Comparison of ENCODE assay signal across 23 mouse cellular contexts in the genomic region with DNA sequence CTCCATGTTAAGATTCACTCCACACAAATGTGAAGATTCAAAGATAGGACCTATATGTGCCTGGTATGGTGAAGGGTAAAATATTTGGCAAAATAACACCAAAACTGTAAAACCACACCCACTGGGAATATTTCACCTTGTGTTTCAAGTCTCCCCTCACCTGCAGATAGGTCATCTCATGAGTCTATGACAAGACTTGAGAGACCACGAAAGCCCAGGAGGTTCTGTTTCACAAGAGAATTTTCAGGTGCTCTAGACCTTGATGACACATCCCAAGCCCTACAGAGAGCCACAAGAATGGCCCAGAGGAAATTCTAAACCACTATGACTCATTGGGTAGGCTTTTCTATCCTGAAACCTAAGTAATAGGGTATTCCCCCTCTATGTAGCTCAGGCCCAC.
A peak's percentile ranks its signal among the peaks of the same experiment; 100 is the strongest.
DNase-seq lines count a peak whose midpoint lies in the region; ATAC-seq and TF ChIP-seq lines count a peak whose summit lies in the region.
"Had no signal": no experiment of that assay in that cellular context is flagged by ENCODE, and none has a peak within 500 bp of the region (broad histone marks: within the 10 kb centered on the region; RNA-seq: fewer than 3 reads in every experiment).

No protein-coding gene starts in this region.

- no peaks in the 10 kb centered on the region for H3K27me3 ChIP-seq in C2C12 (ENCODE audit: control insufficient read depth, insufficient read depth, insufficient read length)
- no peaks in the 10 kb centered on the region for H3K27me3 ChIP-seq in CH12.LX (replicated peaks)
- H3K27me3 ChIP-seq in forebrain, embryonic 14.5 days (replicated peaks; ENCODE audit: control insufficient read depth, insufficient read depth, low read length) = no peaks in the 10 kb centered on the region
- H3K27me3 ChIP-seq: embryonic facial prominence, embryonic 12.5 days; forebrain, embryonic 12.5 days; hindbrain, embryonic 12.5 days; kidney, embryonic 15.5 days had no signal

- TF ChIP-seq POLR2A in CH12.LX (IDR thresholded peaks at IDR 0.05; ENCODE audit: low read depth, low read length) = no peak; the same call in 1 of the 2 replicates
- TF ChIP-seq POLR2A in embryonic fibroblast, embryonic 13.5 days (IDR thresholded peaks at IDR 0.05; ENCODE audit: low read depth, low read length) = no peak

- peak; percentile 99 for TF ChIP-seq EP300 in CH12.LX (IDR thresholded peaks at IDR 0.05; ENCODE audit: low read length)

- peak overlapping the region; percentile 98 for H3K27ac ChIP-seq in CH12.LX (ENCODE audit: insufficient read depth, low read depth)
- peak overlapping the region; percentile 6; the same call in 1 of the 2 replicates for H3K27ac ChIP-seq in embryonic fibroblast, embryonic 13.5 days (ENCODE audit: insufficient read depth, low read length)
- H3K27ac ChIP-seq in forebrain, embryonic 14.5 days (ENCODE audit: low read depth, low read length) = no peak overlapping the region
- H3K27ac ChIP-seq: embryonic facial prominence, embryonic 12.5 days; forebrain, embryonic 12.5 days; heart, embryonic 10.5 days; hindbrain, embryonic 12.5 days; hindbrain, postnatal 0 days; kidney, embryonic 15.5 days had no signal

- H3K79me3 ChIP-seq in C2C12 (ENCODE audit: low read depth) = peaks cover 1% of the 10 kb centered on the region

- ATAC-seq in forebrain, embryonic 14.5 days = no peak
- ATAC-seq: forebrain, postnatal 0 days; hindbrain, postnatal 0 days; intestine, embryonic 16.5 days had no signal

- H3K4me2 ChIP-seq in CH12.LX (ENCODE audit: insufficient read depth, low read depth, poor library complexity, severe bottlenecking) = peak overlapping the region; percentile 70
- H3K4me2 ChIP-seq in forebrain, embryonic 14.5 days (ENCODE audit: low read length) = no peak overlapping the region
- H3K4me2 ChIP-seq: embryonic facial prominence, embryonic 12.5 days; forebrain, embryonic 12.5 days; hindbrain, embryonic 12.5 days; kidney, embryonic 15.5 days had no signal

- H3K79me2 ChIP-seq in C2C12 (ENCODE audit: control insufficient read depth, insufficient read depth) (peaks cover 7% of the 10 kb centered on the region), CH12.LX (replicated peaks; ENCODE audit: control insufficient read depth, extremely low read depth, insufficient read depth, poor library complexity, severe bottlenecking) (peaks cover 18% of the 10 kb centered on the region)

- peak; percentile 26 for TF ChIP-seq RAD21 in CH12.LX (IDR thresholded peaks at IDR 0.05; ENCODE audit: low read depth, low read length)

- in situ Hi-C loops in CH12.LX (cut with MboI; ENCODE audit: low pct_ligation_motif_present, low pct_unique_long_range_greater_than_20kb, low sequenced_read_pairs) = no loop called here

- no peak for TF ChIP-seq CTCF in C2C12 (IDR thresholded peaks at IDR 0.05; ENCODE audit: control insufficient read depth, insufficient read depth, insufficient read length)
- no peak for TF ChIP-seq CTCF in CH12.LX (conservative IDR thresholded peaks at IDR 0.05 in 1 of 2, IDR thresholded peaks at IDR 0.05 in 1 of 2; ENCODE audit: low read depth in 2 of 2, low read length in 2 of 2)
- TF ChIP-seq CTCF in embryonic fibroblast, embryonic 13.5 days (IDR thresholded peaks at IDR 0.05; ENCODE audit: borderline replicate concordance, insufficient read depth, low read length) = no peak

- H3K9ac ChIP-seq in CH12.LX (ENCODE audit: insufficient read depth, low read depth) = no peak overlapping the region
- H3K9ac ChIP-seq in forebrain, embryonic 14.5 days (ENCODE audit: low read length) = no peak overlapping the region
- H3K9ac ChIP-seq: embryonic facial prominence, embryonic 12.5 days; forebrain, embryonic 12.5 days; forebrain, postnatal 0 days; hindbrain, embryonic 12.5 days; kidney, embryonic 15.5 days had no signal

- dilution Hi-C loops in CH12.LX (cut with MboI; ENCODE audit: extremely low pct_ligation_motif_present, extremely low pct_unique_long_range_greater_than_20kb, low sequenced_read_pairs) = no loop called here

- 88% methylated on average over 1 of the region's 1 CpGs for WGBS in forebrain, embryonic 14.5 days

- peaks cover 46 to 89% of the 10 kb centered on the region in 2 experiments for H3K4me1 ChIP-seq in CH12.LX (ENCODE audit: control insufficient read depth in 1 of 2, insufficient read depth in 2 of 2)
- no peaks in the 10 kb centered on the region; the same call in 1 of the 2 replicates for H3K4me1 ChIP-seq in embryonic fibroblast, embryonic 13.5 days (ENCODE audit: control insufficient read depth, insufficient read depth, low read length)
- peaks cover 6% of the 10 kb centered on the region for H3K4me1 ChIP-seq in forebrain, embryonic 14.5 days (ENCODE audit: control insufficient read depth, insufficient read depth, low read length)
- H3K4me1 ChIP-seq: embryonic facial prominence, embryonic 12.5 days; forebrain, embryonic 12.5 days; heart, embryonic 10.5 days; hindbrain, embryonic 12.5 days; kidney, embryonic 15.5 days had no signal

- no peak overlapping the region for H3ac ChIP-seq in C2C12 (ENCODE audit: control insufficient read depth, insufficient read length, low read depth)

- peaks cover 90% of the 10 kb centered on the region for H3K36me3 ChIP-seq in C2C12 (ENCODE audit: control insufficient read depth, insufficient read depth)
- H3K36me3 ChIP-seq in CH12.LX (replicated peaks in 1 of 2; ENCODE audit: control insufficient read depth in 1 of 2, insufficient read depth in 1 of 2, low read length in 1 of 2) = peaks cover 55 to 94% of the 10 kb centered on the region in 2 experiments
- no peaks in the 10 kb centered on the region for H3K36me3 ChIP-seq in forebrain, embryonic 14.5 days (ENCODE audit: control insufficient read depth, insufficient read depth, low read length)
- H3K36me3 ChIP-seq: forebrain, embryonic 12.5 days; hindbrain, embryonic 12.5 days had no signal

- H3K9me3 ChIP-seq in CH12.LX (replicated peaks; ENCODE audit: low read length) = no peaks in the 10 kb centered on the region
- no peaks in the 10 kb centered on the region for H3K9me3 ChIP-seq in forebrain, embryonic 14.5 days (replicated peaks; ENCODE audit: control insufficient read depth, low read length)
- H3K9me3 ChIP-seq: embryonic facial prominence, embryonic 12.5 days; forebrain, embryonic 12.5 days; heart, embryonic 10.5 days; hindbrain, embryonic 12.5 days; kidney, embryonic 15.5 days had no signal

- peak; percentile 99 for DNase-seq in CH12.LX (ENCODE audit: extremely low read depth)
- DNase-seq in right cerebral cortex, adult 2 months (ENCODE audit: low spot score in 2 of 2) = no peak
- DNase-seq in thymus, postnatal 4 days = no peak
- no peak for DNase-seq in gastrocnemius, adult 18-20 months (ENCODE audit: low spot score)
- no peak for DNase-seq in forebrain, embryonic 14.5 days (ENCODE audit: low spot score)
- DNase-seq: adrenal gland, adult 8-10 months; adrenal gland, postnatal 36 days; cerebellum, adult 2 months; cerebellum, postnatal 14 days; forebrain, postnatal 0 days; heart, adult 18-20 months; heart, postnatal 10 days; heart, postnatal 4 days; kidney, adult 2 months had no signal

- H3K4me3 ChIP-seq in C2C12 (ENCODE audit: insufficient read depth, poor library complexity, severe bottlenecking) = no peak overlapping the region
- no peak overlapping the region for H3K4me3 ChIP-seq in CH12.LX (replicated peaks in 1 of 3; ENCODE audit: low read depth in 2 of 3, low read length in 2 of 3, poor library complexity in 1 of 3)
- no peak overlapping the region for H3K4me3 ChIP-seq in embryonic fibroblast, embryonic 13.5 days (ENCODE audit: insufficient read depth, low read length)
- H3K4me3 ChIP-seq in forebrain, embryonic 14.5 days (ENCODE audit: low read depth, low read length) = no peak overlapping the region
- H3K4me3 ChIP-seq: embryonic facial prominence, embryonic 12.5 days; forebrain, embryonic 12.5 days; heart, embryonic 10.5 days; hindbrain, embryonic 12.5 days; kidney, embryonic 15.5 days had no signal

TF ChIP-seq in C2C12, 6 proteins besides CTCF, POLR2A, EP300 and RAD21:
- TF ChIP-seq MYOG (IDR thresholded peaks at IDR 0.05; ENCODE audit: control insufficient read depth, extremely low read depth, insufficient read length) = no peak
- TF ChIP-seq CEBPB (IDR thresholded peaks at IDR 0.05; ENCODE audit: low read depth) = peak; percentile 36
- no peak for TF ChIP-seq MYOD1 (IDR thresholded peaks at IDR 0.05; ENCODE audit: control insufficient read depth, insufficient read length, low read depth)
- TF ChIP-seq FOSL1 (IDR thresholded peaks at IDR 0.05; ENCODE audit: insufficient read depth, low read length, poor library complexity, severe bottlenecking) = no peak
- no peak for TF ChIP-seq USF1 (IDR thresholded peaks at IDR 0.05; ENCODE audit: low read depth)

TF ChIP-seq in CH12.LX, 34 proteins besides CTCF, POLR2A, EP300 and RAD21 (continues in another document):
- TF ChIP-seq ELF1 (IDR thresholded peaks at IDR 0.05; ENCODE audit: low read depth, low read length) = no peak
- peak; percentile 57 for TF ChIP-seq ZNF384 (IDR thresholded peaks at IDR 0.05; ENCODE audit: low read depth, low read length)
- TF ChIP-seq IRF4 (IDR thresholded peaks at IDR 0.05; ENCODE audit: low read depth, low read length) = peak; percentile 99
- TF ChIP-seq NELFE (IDR thresholded peaks at IDR 0.05; ENCODE audit: low read depth, low read length) = peak; percentile 6; the same call in 1 of the 2 replicates
- TF ChIP-seq KAT2A (IDR thresholded peaks at IDR 0.05; ENCODE audit: insufficient replicate concordance, low read length) = peak; percentile 63; the same call in 1 of the 2 replicates
- TF ChIP-seq HCFC1 (IDR thresholded peaks at IDR 0.05; ENCODE audit: low read depth, low read length) = no peak
- peak; percentile 94 for TF ChIP-seq MAFK (IDR thresholded peaks at IDR 0.05; ENCODE audit: insufficient replicate concordance, low read length)
- peak; percentile 91 for TF ChIP-seq MAZ (IDR thresholded peaks at IDR 0.05; ENCODE audit: low read depth, low read length)
- peak; percentile 100 for TF ChIP-seq TCF12 (IDR thresholded peaks at IDR 0.05; ENCODE audit: low read depth, low read length)
- TF ChIP-seq USF2 (conservative IDR thresholded peaks at IDR 0.05; ENCODE audit: low read depth, low read length) = no peak
- TF ChIP-seq UBTF (IDR thresholded peaks at IDR 0.05; ENCODE audit: low read depth, low read length) = peak; percentile 51; the same call in 1 of the 2 replicates
- TF ChIP-seq JUN (IDR thresholded peaks at IDR 0.05; ENCODE audit: insufficient read depth, low read depth, low read length) = peak; percentile 99
- TF ChIP-seq MYC (IDR thresholded peaks at IDR 0.05; ENCODE audit: low read depth, low read length) = 0 out of 2 replicates have a peak, but pooled peaks have one; percentile 62
- TF ChIP-seq MXI1 (IDR thresholded peaks at IDR 0.05; ENCODE audit: low read depth, low read length) = peak; percentile 22
- no peak for TF ChIP-seq GABPA (IDR thresholded peaks at IDR 0.05; ENCODE audit: insufficient replicate concordance, low read depth, low read length)
- peak; percentile 96 for TF ChIP-seq MEF2A (IDR thresholded peaks at IDR 0.05; ENCODE audit: borderline replicate concordance, low read depth, low read length)
- no peak for TF ChIP-seq NRF1 (IDR thresholded peaks at IDR 0.05; ENCODE audit: low read depth, low read length)
- TF ChIP-seq BHLHE40 (IDR thresholded peaks at IDR 0.05; ENCODE audit: low read depth, low read length) = peak; percentile 97
